Mouse (Mus musculus): ENCODE results near the gene Mcu. TPM values are rescaled to one million over a fixed set of nuclear protein-coding genes. Genes with fewer than 3 reads are reported as not detected.
A peak's percentile ranks its signal among the peaks of the same experiment; 100 is the strongest.

Mcu gene
- total and polyA plus RNA-seq, 2 experiments from 2014 or later = 13.0 to 20.5 TPM

- H3K27ac ChIP-seq (ENCODE audit: low read depth) = no peak overlapping the region; the same call in 1 of the 2 replicates
These were observed 105.6 kb downstream of the Mcu start for GRCm38 (mm10) chr10:59510713-59511426.

GRCm38 (mm10) chr10:59509197-59509596, 107.3 kb downstream of the Mcu start:
- 69% methylated on average over 4 of the region's 4 CpGs for WGBS
- Histone ChIP-seq H3K4me2 (ENCODE audit: low read depth, low read length) (no peak overlapping the region), H3K9me3 (replicated peaks; ENCODE audit: control insufficient read depth, low read length) (no peaks in the 10 kb centered on the region), H3K4me3 (ENCODE audit: low read depth, low read length) (no peak overlapping the region), H3K9ac (replicated peaks; ENCODE audit: low read depth, low read length) (no peak overlapping the region), H3K36me3 (replicated peaks; ENCODE audit: control insufficient read depth, insufficient read depth, low read length) (no peaks in the 10 kb centered on the region), H3K27ac (ENCODE audit: low read depth) (0 out of 2 replicates have a peak overlapping the region, but pooled peaks have one; percentile 18), H3K27me3 (ENCODE audit: control insufficient read depth, insufficient read depth, low read length) (no peaks in the 10 kb centered on the region), H3K4me1 (ENCODE audit: control insufficient read depth, insufficient read depth) (peaks cover 17% of the 10 kb centered on the region)
- DNase-seq (ENCODE audit: low spot score) = no peak
- TF ChIP-seq CTCF (IDR thresholded peaks at IDR 0.05; ENCODE audit: low read depth) = no peak
- TF ChIP-seq EP300 (IDR thresholded peaks at IDR 0.05; ENCODE audit: low read depth) = no peak
- no peak for ATAC-seq (ENCODE audit: insufficient read depth, low read depth)

More at GRCm38 (mm10) chr10:59510713-59511426, 105.6 kb downstream of the Mcu start:
- no peaks in the 10 kb centered on the region for H3K27me3 ChIP-seq (ENCODE audit: control insufficient read depth, insufficient read depth, low read length)
- no peak overlapping the region for H3K9ac ChIP-seq (replicated peaks; ENCODE audit: low read depth, low read length)
- no peaks in the 10 kb centered on the region for H3K9me3 ChIP-seq (replicated peaks; ENCODE audit: control insufficient read depth, low read length)
- no peak overlapping the region for H3K4me3 ChIP-seq (ENCODE audit: low read depth, low read length)
- peak overlapping the region; percentile 47 for H3K4me2 ChIP-seq (ENCODE audit: low read depth, low read length)
- TF ChIP-seq CTCF (IDR thresholded peaks at IDR 0.05; ENCODE audit: low read depth) = no peak
- no peak for TF ChIP-seq EP300 (IDR thresholded peaks at IDR 0.05; ENCODE audit: low read depth)
- DNase-seq (ENCODE audit: low spot score) (peak; percentile 16), ATAC-seq (ENCODE audit: insufficient read depth, low read depth) (peak; percentile 30; the same call in 1 of the 2 replicates)
- 35% methylated on average over 14 of the region's 14 CpGs for WGBS
- H3K36me3 ChIP-seq (replicated peaks; ENCODE audit: control insufficient read depth, insufficient read depth, low read length) = no peaks in the 10 kb centered on the region
- H3K4me1 ChIP-seq (ENCODE audit: control insufficient read depth, insufficient read depth) = peaks cover 17% of the 10 kb centered on the region

- H3K9ac ChIP-seq (replicated peaks; ENCODE audit: low read depth, low read length) = no peak overlapping the region
- no peak overlapping the region for H3K4me2 ChIP-seq (ENCODE audit: low read depth, low read length)
- no peaks in the 10 kb centered on the region for H3K9me3 ChIP-seq (replicated peaks; ENCODE audit: control insufficient read depth, low read length)
- H3K27me3 ChIP-seq (ENCODE audit: control insufficient read depth, insufficient read depth, low read length) = no peaks in the 10 kb centered on the region
- ATAC-seq (ENCODE audit: insufficient read depth, low read depth) (no peak), DNase-seq (ENCODE audit: low spot score) (no peak)
- no peak for TF ChIP-seq CTCF (IDR thresholded peaks at IDR 0.05; ENCODE audit: low read depth)
- no peak for TF ChIP-seq EP300 (IDR thresholded peaks at IDR 0.05; ENCODE audit: low read depth)
- H3K36me3 ChIP-seq (replicated peaks; ENCODE audit: control insufficient read depth, insufficient read depth, low read length) = no peaks in the 10 kb centered on the region
- peaks cover 24% of the 10 kb centered on the region for H3K4me1 ChIP-seq (ENCODE audit: control insufficient read depth, insufficient read depth)
- H3K4me3 ChIP-seq (ENCODE audit: low read depth, low read length) = no peak overlapping the region
- no peak overlapping the region for H3K27ac ChIP-seq (ENCODE audit: low read depth)
- WGBS = 61% methylated on average over 5 of the region's 5 CpGs
These were observed 109.8 kb downstream of the Mcu start for GRCm38 (mm10) chr10:59506711-59507110.

- Histone ChIP-seq H3K9me3 (replicated peaks; ENCODE audit: control insufficient read depth, low read length) (no peaks in the 10 kb centered on the region), H3K9ac (replicated peaks; ENCODE audit: low read depth, low read length) (no peak overlapping the region), H3K27ac (ENCODE audit: low read depth) (no peak overlapping the region), H3K27me3 (ENCODE audit: control insufficient read depth, insufficient read depth, low read length) (no peaks in the 10 kb centered on the region), H3K36me3 (replicated peaks; ENCODE audit: control insufficient read depth, insufficient read depth, low read length) (no peaks in the 10 kb centered on the region), H3K4me3 (ENCODE audit: low read depth, low read length) (no peak overlapping the region), H3K4me2 (ENCODE audit: low read depth, low read length) (peak overlapping the region; percentile 48; the same call in 1 of the 2 replicates), H3K4me1 (ENCODE audit: control insufficient read depth, insufficient read depth) (peaks cover 8% of the 10 kb centered on the region; the same call in 1 of the 2 replicates)
- ATAC-seq (ENCODE audit: insufficient read depth, low read depth) = no peak
- no peak for DNase-seq (ENCODE audit: low spot score)
- TF ChIP-seq CTCF (IDR thresholded peaks at IDR 0.05; ENCODE audit: low read depth) (no peak), EP300 (IDR thresholded peaks at IDR 0.05; ENCODE audit: low read depth) (no peak)
- WGBS = 69% methylated on average over 3 of the region's 3 CpGs
These were observed 112.2 kb downstream of the Mcu start for GRCm38 (mm10) chr10:59504291-59504690.

- H3K4me3 ChIP-seq (ENCODE audit: low read depth, low read length) = peak overlapping the region; percentile 26; the same call in 1 of the 2 replicates
- H3K9me3 ChIP-seq (replicated peaks; ENCODE audit: control insufficient read depth, low read length) = no peaks in the 10 kb centered on the region
- peak overlapping the region; percentile 48 for H3K4me2 ChIP-seq (ENCODE audit: low read depth, low read length)
- WGBS = 53% methylated on average over 31 of the region's 31 CpGs
- ATAC-seq (ENCODE audit: insufficient read depth, low read depth) (peak; percentile 67), DNase-seq (ENCODE audit: low spot score) (no peak)
- H3K27ac ChIP-seq (ENCODE audit: low read depth) = peak overlapping the region; percentile 26; the same call in 1 of the 2 replicates
- TF ChIP-seq EP300 (IDR thresholded peaks at IDR 0.05; ENCODE audit: low read depth) (no peak), CTCF (IDR thresholded peaks at IDR 0.05; ENCODE audit: low read depth) (no peak)
- no peaks in the 10 kb centered on the region for H3K27me3 ChIP-seq (ENCODE audit: control insufficient read depth, insufficient read depth, low read length)
- no peaks in the 10 kb centered on the region for H3K36me3 ChIP-seq (replicated peaks; ENCODE audit: control insufficient read depth, insufficient read depth, low read length)
- H3K9ac ChIP-seq (replicated peaks; ENCODE audit: low read depth, low read length) = no peak overlapping the region
- peaks cover 8% of the 10 kb centered on the region; the same call in 1 of the 2 replicates for H3K4me1 ChIP-seq (ENCODE audit: control insufficient read depth, insufficient read depth)
These were observed 112.9 kb downstream of the Mcu start for GRCm38 (mm10) chr10:59503433-59504210.

All from heart, postnatal 0 days (tissue).